Mouse (Mus musculus) embryonic facial prominence, embryonic 15.5 days (tissue): ENCODE measurements around the gene Sec22c. TPM values are rescaled to one million over a fixed set of nuclear protein-coding genes. Genes with fewer than 3 reads are reported as not detected.

Experiments used
- ATAC-seq: fragments of 200-750 bp; cut with Nextera tagmentation; 2 replicates; pipeline ENCODE4 v1.8.0; 2017; ENCODE audit warnings: low read depth, moderate TSS enrichment; ENCODE audit not compliant: insufficient number of reproducible peaks, low FRiP score, low TSS enrichment
- H3K27ac ChIP-seq: fragments of 300-500 bp; sonication (generic); replicated peaks from 2 replicates; pipeline ENCODE4 v1.5.1; 2015; ENCODE audit warnings: mild to moderate bottlenecking, inconsistent platforms
- H3K27me3 ChIP-seq: fragments of 300-500 bp; sonication (generic); 2 replicates; pipeline ENCODE4 v1.6.1; 2015; ENCODE audit warnings: inconsistent platforms
- H3K36me3 ChIP-seq: fragments of 300-500 bp; sonication (generic); 2 replicates; pipeline ENCODE4 v1.6.1; 2015; ENCODE audit warnings: mild to moderate bottlenecking, inconsistent platforms
- H3K4me1 ChIP-seq: fragments of 300-500 bp; sonication (generic); 2 replicates; pipeline ENCODE4 v1.6.1; 2015; ENCODE audit warnings: inconsistent platforms
- H3K4me2 ChIP-seq: fragments of 300-500 bp; sonication (generic); replicated peaks from 2 replicates; pipeline ENCODE4 v1.6.1; 2015; ENCODE audit warnings: mild to moderate bottlenecking, inconsistent platforms
- H3K4me3 ChIP-seq: fragments of 300-500 bp; sonication (generic); replicated peaks from 2 replicates; pipeline ENCODE4 v1.5.1; 2015; ENCODE audit warnings: mild to moderate bottlenecking, inconsistent platforms
- H3K9ac ChIP-seq: fragments of 300-500 bp; sonication (generic); 2 replicates; pipeline ENCODE4 v1.6.1; 2015; ENCODE audit warnings: inconsistent platforms
- H3K9me3 ChIP-seq: fragments of 300-500 bp; sonication (generic); replicated peaks from 2 replicates; pipeline ENCODE4 v1.6.1; 2016; ENCODE audit warnings: inconsistent platforms
- WGBS: fragments of 180-500 bp; shearing (Covaris S2); methylation state at CpG from one replicate; pipeline ENCODE4 v1.1.7; 2015; 5-methylcytosine and 5-hydroxymethylcytosine counted together
- polyA plus RNA-seq: library from polyadenylated mRNA; unstranded; fragments of >200 nt; fragmentation: Nextera tagmentation; extraction: Ambion mirVana; gene quantifications from 2 replicates; pipeline ENCODE4 v1.2.1, GENCODE M21; 2015

Gene Sec22c
- polyA plus RNA-seq, 1 experiment from 2014 or later = 15.3 TPM

DNA sequence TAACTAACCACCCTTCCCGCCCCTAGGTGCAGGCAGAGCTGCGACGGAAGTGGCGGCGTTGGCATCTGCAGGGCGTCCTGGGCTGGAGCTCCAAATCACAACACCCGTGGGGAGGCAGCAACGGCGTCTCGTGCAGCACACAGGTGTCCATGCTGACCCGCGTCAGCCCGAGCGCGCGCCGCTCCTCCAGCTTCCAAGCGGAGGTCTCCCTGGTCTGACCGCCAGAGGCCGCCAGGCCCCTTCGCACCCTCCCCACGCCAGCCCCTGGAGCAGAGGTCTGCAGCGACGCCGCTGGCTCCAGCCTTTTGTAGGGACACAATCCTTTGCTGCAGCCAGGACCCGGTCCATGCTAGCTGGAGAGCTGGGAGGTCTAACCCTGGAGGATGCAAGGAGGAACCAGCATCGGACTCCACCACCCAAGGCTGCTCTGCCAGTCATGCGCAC is 35.9 kb downstream of the Sec22c start:
- Histone ChIP-seq H3K9ac (peak overlapping the region; percentile 22), H3K4me1 (peaks cover 21% of the 10 kb centered on the region), H3K27me3 (peaks cover 47% of the 10 kb centered on the region), H3K4me3 (peak overlapping the region; percentile 37), H3K27ac (no peak overlapping the region), H3K9me3 (no peaks in the 10 kb centered on the region), H3K4me2 (peak overlapping the region; percentile 68), H3K36me3 (no peaks in the 10 kb centered on the region)
- ATAC-seq = no peak
- 3% methylated on average over 28 of the region's 28 CpGs for WGBS

DNA sequence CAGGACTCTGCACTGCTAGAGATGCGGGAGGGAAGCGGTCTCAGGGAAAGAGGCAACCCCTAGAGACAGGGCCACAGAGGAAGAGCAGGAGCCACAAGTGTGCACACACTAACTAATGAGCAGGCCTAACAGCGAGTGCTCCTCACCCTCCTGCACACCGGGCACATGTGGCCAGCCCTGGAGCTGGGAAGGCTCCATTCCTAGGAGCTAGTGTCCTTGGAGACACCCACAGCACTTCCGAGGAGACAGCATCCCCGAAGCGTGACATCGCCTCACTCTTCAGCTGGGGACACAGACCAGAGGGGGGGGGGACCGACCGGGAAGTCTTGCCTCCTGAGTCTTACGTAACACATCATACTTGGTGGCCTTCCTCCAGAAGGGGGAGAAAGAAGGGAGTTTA is 37.5 kb downstream of the Sec22c start:
- Histone ChIP-seq H3K27me3 (peaks cover 47% of the 10 kb centered on the region), H3K4me1 (peaks cover 21% of the 10 kb centered on the region), H3K9ac (no peak overlapping the region), H3K27ac (no peak overlapping the region), H3K9me3 (no peaks in the 10 kb centered on the region), H3K4me2 (no peak overlapping the region), H3K36me3 (no peaks in the 10 kb centered on the region), H3K4me3 (no peak overlapping the region)
- no peak for ATAC-seq
- WGBS = 74% methylated on average over 11 of the region's 11 CpGs

DNA sequence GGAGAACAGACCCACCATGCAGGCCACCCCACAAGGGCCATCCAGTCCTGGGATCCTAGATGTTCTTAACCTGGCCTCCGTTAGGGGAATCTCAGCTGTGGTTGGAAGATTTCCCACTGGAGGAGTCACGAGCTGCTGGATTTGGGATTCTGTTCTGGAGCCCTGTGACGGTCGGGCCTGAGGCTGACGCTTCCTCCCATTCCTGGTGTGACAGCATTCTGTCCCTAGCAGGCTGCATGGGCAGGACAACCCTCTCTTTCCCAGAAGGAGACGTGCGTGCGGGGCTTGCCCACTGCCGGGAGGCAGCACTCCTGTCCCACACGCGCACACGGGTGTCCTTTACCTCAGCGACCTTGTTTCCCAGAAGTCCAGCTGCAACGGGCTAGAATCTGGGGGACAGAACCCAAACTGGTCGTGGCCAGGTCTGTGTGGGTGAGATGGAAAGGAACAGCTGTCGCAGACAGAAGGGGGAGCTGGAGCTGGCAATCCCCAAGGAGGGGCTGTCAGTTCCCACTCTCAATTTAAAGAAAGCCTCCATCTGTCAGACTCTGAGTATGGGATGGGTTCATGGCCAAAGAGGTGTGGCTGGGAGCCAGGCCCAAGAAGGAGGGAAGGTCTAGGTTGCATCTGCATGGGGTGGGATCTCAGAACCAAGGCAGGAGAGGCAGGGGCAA is 38.2 kb downstream of the Sec22c start:
- WGBS = 60% methylated on average over 16 of the region's 16 CpGs
- H3K27me3 ChIP-seq = peaks cover 47% of the 10 kb centered on the region
- H3K36me3 ChIP-seq = no peaks in the 10 kb centered on the region
- H3K9ac ChIP-seq = no peak overlapping the region
- H3K4me3 ChIP-seq = no peak overlapping the region
- no peak for ATAC-seq
- H3K27ac ChIP-seq = no peak overlapping the region
- no peak overlapping the region for H3K4me2 ChIP-seq
- H3K4me1 ChIP-seq = peaks cover 18% of the 10 kb centered on the region
- H3K9me3 ChIP-seq = no peaks in the 10 kb centered on the region

- 63% methylated on average over 5 of the region's 5 CpGs for WGBS
- Histone ChIP-seq H3K36me3 (no peaks in the 10 kb centered on the region), H3K9me3 (no peaks in the 10 kb centered on the region), H3K4me2 (no peak overlapping the region), H3K4me1 (peaks cover 5% of the 10 kb centered on the region; the same call in 1 of the 2 replicates), H3K27ac (no peak overlapping the region), H3K4me3 (no peak overlapping the region), H3K27me3 (peaks cover 26% of the 10 kb centered on the region), H3K9ac (no peak overlapping the region)
- no peak for ATAC-seq
Observed at GRCm38 (mm10) chr9:121664104-121664503, 41.2 kb downstream of the Sec22c start.

DNA sequence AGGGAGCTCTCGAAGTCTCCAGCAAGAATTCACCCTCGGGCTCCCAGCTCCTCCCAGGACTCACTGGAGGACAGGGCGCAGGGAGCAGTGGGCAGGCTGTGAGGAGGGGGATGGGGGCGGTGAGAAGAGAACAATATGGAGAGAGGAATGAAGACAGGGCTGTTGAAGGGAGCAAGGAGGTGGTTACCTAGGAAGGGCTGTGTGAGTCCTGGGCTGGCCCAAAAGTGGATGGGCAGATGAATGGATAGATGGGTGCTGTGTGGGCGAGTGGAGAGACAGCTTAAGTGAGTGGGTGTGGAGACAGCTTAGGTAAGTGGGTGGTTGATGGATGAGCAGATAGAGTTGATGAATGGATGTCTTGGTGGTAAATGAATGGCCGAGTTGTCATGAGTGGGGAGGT is 41.8 kb downstream of the Sec22c start:
- no peak overlapping the region for H3K4me3 ChIP-seq
- H3K27me3 ChIP-seq = peaks cover 19% of the 10 kb centered on the region
- 0 out of 2 replicates have a peak, but pooled peaks cover 5% of the 10 kb centered on the region for H3K4me1 ChIP-seq
- no peaks in the 10 kb centered on the region for H3K36me3 ChIP-seq
- H3K4me2 ChIP-seq = no peak overlapping the region
- ATAC-seq = no peak
- no peak overlapping the region for H3K27ac ChIP-seq
- H3K9ac ChIP-seq = no peak overlapping the region
- H3K9me3 ChIP-seq = no peaks in the 10 kb centered on the region
- 72% methylated on average over 6 of the region's 6 CpGs for WGBS

GRCm38 (mm10) chr9:121659791-121660190 is 45.5 kb downstream of the Sec22c start:
- Histone ChIP-seq H3K36me3 (no peaks in the 10 kb centered on the region), H3K27me3 (no peaks in the 10 kb centered on the region; the same call in 1 of the 2 replicates), H3K4me2 (no peak overlapping the region), H3K4me1 (no peaks in the 10 kb centered on the region), H3K4me3 (no peak overlapping the region), H3K9me3 (no peaks in the 10 kb centered on the region), H3K27ac (no peak overlapping the region), H3K9ac (no peak overlapping the region)
- no peak for ATAC-seq
- WGBS = 76% methylated on average over 7 of the region's 7 CpGs

GRCm38 (mm10) chr9:121658248-121658647 is 47.0 kb downstream of the Sec22c start:
- WGBS = 82% methylated on average over 7 of the region's 7 CpGs
- no peak overlapping the region for H3K4me2 ChIP-seq
- no peak for ATAC-seq

DNA sequence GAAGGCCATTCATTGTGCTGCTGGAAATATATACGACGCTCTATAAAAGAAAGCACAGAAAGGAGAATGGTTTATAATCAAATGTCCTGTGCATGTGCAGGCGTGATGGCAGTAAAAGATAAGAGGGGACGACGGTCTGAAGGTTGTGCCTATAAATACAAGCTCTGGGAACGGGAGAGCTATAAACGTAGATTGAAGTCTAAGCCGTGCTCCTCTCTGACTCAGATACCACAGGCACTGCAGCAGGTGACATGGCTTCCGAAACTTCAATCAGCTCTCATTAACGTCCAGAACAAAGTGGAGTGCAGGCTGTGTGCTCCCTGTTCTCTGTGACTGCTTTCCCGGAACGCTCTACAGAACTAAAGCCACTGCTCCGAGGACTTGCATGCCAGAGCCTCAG is 48.1 kb downstream of the Sec22c start:
- H3K9me3 ChIP-seq = no peaks in the 10 kb centered on the region
- H3K4me3 ChIP-seq = no peak overlapping the region
- H3K36me3 ChIP-seq = no peaks in the 10 kb centered on the region
- H3K27ac ChIP-seq = no peak overlapping the region
- no peaks in the 10 kb centered on the region for H3K4me1 ChIP-seq
- H3K4me2 ChIP-seq = no peak overlapping the region
- ATAC-seq = no peak
- WGBS = 58% methylated on average over 13 of the region's 13 CpGs
- H3K9ac ChIP-seq = no peak overlapping the region
- no peaks in the 10 kb centered on the region for H3K27me3 ChIP-seq

More at GRCm38 (mm10) chr9:121658248-121658647, 47.0 kb downstream of the Sec22c start:
- Histone ChIP-seq H3K9me3 (no peaks in the 10 kb centered on the region), H3K4me3 (no peak overlapping the region), H3K36me3 (no peaks in the 10 kb centered on the region), H3K27ac (no peak overlapping the region), H3K4me1 (no peaks in the 10 kb centered on the region), H3K9ac (no peak overlapping the region), H3K27me3 (no peaks in the 10 kb centered on the region)

DNA sequence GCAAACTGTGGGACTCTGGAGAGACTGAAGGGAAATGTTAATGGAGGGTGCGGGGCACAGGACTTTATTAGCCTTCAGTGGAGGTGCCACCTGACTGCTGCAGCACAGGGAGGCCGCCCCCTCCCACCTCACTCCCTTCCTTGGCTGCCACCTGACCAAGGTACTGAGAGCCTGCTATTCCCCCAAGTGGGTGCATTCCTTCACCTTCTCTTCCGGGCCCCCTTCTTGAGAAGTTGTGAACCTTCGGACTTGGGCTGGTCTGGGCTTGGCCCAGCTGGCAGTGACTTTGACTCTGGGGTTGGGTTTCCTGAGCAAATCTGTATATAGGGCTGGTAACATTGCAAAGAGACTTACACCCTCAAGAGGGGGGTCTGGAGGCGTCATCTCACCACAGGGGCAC is 49.0 kb downstream of the Sec22c start:
- 80% methylated on average over 5 of the region's 5 CpGs for WGBS
- Histone ChIP-seq H3K4me2 (no peak overlapping the region), H3K9me3 (no peaks in the 10 kb centered on the region), H3K27me3 (no peaks in the 10 kb centered on the region), H3K4me3 (no peak overlapping the region), H3K9ac (no peak overlapping the region), H3K36me3 (no peaks in the 10 kb centered on the region), H3K4me1 (0 out of 2 replicates have a peak, but pooled peaks cover 2% of the 10 kb centered on the region), H3K27ac (no peak overlapping the region)
- no peak for ATAC-seq

GRCm38 (mm10) chr9:121653668-121654067 is 51.6 kb downstream of the Sec22c start:
- ATAC-seq = no peak
- H3K9ac ChIP-seq = no peak overlapping the region
- H3K36me3 ChIP-seq = no peaks in the 10 kb centered on the region
- 0 out of 2 replicates have a peak, but pooled peaks cover 3% of the 10 kb centered on the region for H3K4me1 ChIP-seq
- no peaks in the 10 kb centered on the region for H3K27me3 ChIP-seq
- no peak overlapping the region for H3K4me3 ChIP-seq
- H3K27ac ChIP-seq = no peak overlapping the region
- H3K4me2 ChIP-seq = no peak overlapping the region
- WGBS = 81% methylated on average over 10 of the region's 10 CpGs
- no peaks in the 10 kb centered on the region for H3K9me3 ChIP-seq

- peaks cover 31% of the 10 kb centered on the region for H3K27me3 ChIP-seq
- H3K36me3 ChIP-seq = no peaks in the 10 kb centered on the region
- no peak overlapping the region for H3K9ac ChIP-seq
- peaks cover 15% of the 10 kb centered on the region for H3K4me1 ChIP-seq
- H3K27ac ChIP-seq = no peak overlapping the region
- no peak for ATAC-seq
- H3K9me3 ChIP-seq = no peaks in the 10 kb centered on the region
- H3K4me3 ChIP-seq = no peak overlapping the region
- 62% methylated on average over 7 of the region's 7 CpGs for WGBS
- no peak overlapping the region for H3K4me2 ChIP-seq
Observed at GRCm38 (mm10) chr9:121647026-121647425, 58.3 kb downstream of the Sec22c start.

DNA sequence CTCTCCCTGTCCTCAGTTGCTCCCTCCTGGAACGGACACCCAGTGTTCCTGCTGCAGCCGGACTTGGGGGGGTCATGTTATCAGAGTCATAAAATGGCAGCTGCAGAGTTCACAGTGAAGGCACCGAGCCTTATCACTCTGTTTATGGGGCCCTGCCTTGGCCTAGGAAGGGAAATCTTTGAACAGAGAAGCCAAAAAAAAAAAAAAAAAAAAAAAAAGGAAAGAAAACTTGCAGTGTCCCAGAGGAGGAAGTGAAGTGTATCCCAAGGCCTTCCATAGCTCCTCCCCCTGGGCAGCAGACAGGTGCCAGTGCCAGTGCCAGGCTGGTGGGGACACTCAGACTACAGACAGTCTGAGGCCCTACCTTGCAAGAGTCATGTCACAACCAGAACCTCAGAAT is 60.4 kb downstream of the Sec22c start:
- WGBS = 73% methylated on average over 3 of the region's 3 CpGs

More for the DNA sequence above, 60.4 kb downstream of the Sec22c start:
- H3K36me3 ChIP-seq = no peaks in the 10 kb centered on the region
- peaks cover 52% of the 10 kb centered on the region for H3K27me3 ChIP-seq
- no peak overlapping the region for H3K4me2 ChIP-seq
- H3K9ac ChIP-seq = no peak overlapping the region
- H3K4me1 ChIP-seq = peaks cover 21% of the 10 kb centered on the region
- no peak overlapping the region for H3K4me3 ChIP-seq
- ATAC-seq = no peak
- no peak overlapping the region for H3K27ac ChIP-seq
- no peaks in the 10 kb centered on the region for H3K9me3 ChIP-seq
